Mouse (Mus musculus) liver, embryonic 12.5 days (tissue): Measurements from ENCODE around the gene Gm17571. TPM values are rescaled to one million over a fixed set of nuclear protein-coding genes. Genes with fewer than 3 reads are reported as not detected.

Experiments used
- ATAC-seq: fragments of 200-750 bp; cut with Nextera tagmentation; 2 replicates; pipeline ENCODE4 v1.8.0; 2017; ENCODE audit warnings: moderate number of reproducible peaks, mild to moderate bottlenecking, moderate library complexity
- H3K27ac ChIP-seq: fragments of 300-500 bp; sonication (generic); 2 replicates; pipeline ENCODE4 v1.5.1; 2016; ENCODE audit warnings: mild to moderate bottlenecking
- H3K27me3 ChIP-seq: fragments of 300-500 bp; sonication (generic); replicated peaks from 2 replicates; pipeline ENCODE4 v1.6.1; 2016; ENCODE audit warnings: mild to moderate bottlenecking, moderate library complexity
- H3K36me3 ChIP-seq: fragments of 300-500 bp; sonication (generic); 2 replicates; pipeline ENCODE4 v1.6.1; 2016; ENCODE audit warnings: mild to moderate bottlenecking, moderate library complexity
- H3K4me1 ChIP-seq: fragments of 300-500 bp; sonication (generic); 2 replicates; pipeline ENCODE4 v1.6.1; 2016
- H3K4me2 ChIP-seq: fragments of 300-500 bp; sonication (generic); 2 replicates; pipeline ENCODE4 v1.6.1; 2016; ENCODE audit warnings: mild to moderate bottlenecking, moderate library complexity
- H3K4me3 ChIP-seq: fragments of 300-500 bp; sonication (generic); 2 replicates; pipeline ENCODE4 v1.5.1; 2016; ENCODE audit warnings: mild to moderate bottlenecking, moderate library complexity
- H3K9ac ChIP-seq: fragments of 300-500 bp; sonication (generic); 2 replicates; pipeline ENCODE4 v1.6.1; 2016; ENCODE audit warnings: mild to moderate bottlenecking, moderate library complexity
- H3K9me3 ChIP-seq: fragments of 300-500 bp; sonication (generic); replicated peaks from 2 replicates; pipeline ENCODE4 v1.6.1; 2016; ENCODE audit warnings: mild to moderate bottlenecking, moderate library complexity
- WGBS: fragments of 180-500 bp; shearing (Covaris S2); methylation state at CpG from one replicate; pipeline ENCODE4 v1.1.7; 2016; ENCODE audit not compliant: insufficient replicate concordance; 5-methylcytosine and 5-hydroxymethylcytosine counted together
- polyA plus RNA-seq: library from polyadenylated mRNA; unstranded; fragments of >200 nt; fragmentation: Nextera tagmentation; extraction: Ambion mirVana; gene quantifications from 2 replicates; pipeline ENCODE4 v1.2.1, GENCODE M21; 2016

The Gm17571 gene
- not detected in 2 replicates for polyA plus RNA-seq

DNA sequence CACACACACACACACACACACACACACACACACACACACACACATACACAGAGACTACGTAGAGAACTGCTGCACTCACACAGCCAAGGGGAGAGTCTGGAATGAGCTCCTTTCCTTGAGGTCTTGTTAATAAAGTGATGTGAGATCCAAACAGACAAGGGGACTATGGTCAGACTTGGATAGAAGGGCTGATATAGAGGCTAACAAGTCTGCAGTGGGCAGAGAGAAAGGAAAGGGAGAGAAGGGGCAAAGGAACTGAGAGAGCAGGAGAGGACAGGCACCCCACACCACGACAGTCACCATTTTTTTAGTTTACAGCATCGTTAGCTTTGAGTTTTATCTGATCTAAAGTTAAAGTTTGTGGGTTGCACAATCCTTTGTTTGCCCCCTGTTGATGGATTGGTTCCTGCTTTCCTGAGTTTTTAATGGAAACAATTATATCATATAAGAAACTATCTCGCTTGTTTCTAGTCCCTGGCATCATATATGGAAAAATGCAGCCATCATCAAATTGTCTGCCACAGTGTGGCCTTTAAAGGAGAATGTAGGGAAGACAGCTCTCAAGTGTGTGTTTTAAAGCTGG is at the start of gene Gm17571:
Gm17571 (minus strand) TSS at position 51 of the 583 bp plus-strand sequence.
- no peaks in the 10 kb centered on the region for H3K9me3 ChIP-seq
- no peak within 1 kb of the TSS for H3K4me2 ChIP-seq
- no peak within 1 kb of the TSS for H3K4me3 ChIP-seq
- H3K36me3 ChIP-seq = no peaks in the 10 kb centered on the region
- 38% methylated on average over 4 of the region's 4 CpGs for WGBS
- no peak for ATAC-seq
- peaks cover 15% of the 10 kb centered on the region for H3K4me1 ChIP-seq
- no peaks in the 10 kb centered on the region for H3K27me3 ChIP-seq
- no peak within 1 kb of the TSS for H3K9ac ChIP-seq
- no peak within 1 kb of the TSS for H3K27ac ChIP-seq

- H3K4me2 ChIP-seq = no peak overlapping the region
- H3K27me3 ChIP-seq = no peaks in the 10 kb centered on the region
- H3K9me3 ChIP-seq = no peaks in the 10 kb centered on the region
- 0 out of 2 replicates have a peak, but pooled peaks cover 7% of the 10 kb centered on the region for H3K4me1 ChIP-seq
- ATAC-seq = no peak
- H3K36me3 ChIP-seq = no peaks in the 10 kb centered on the region
- no peak overlapping the region for H3K9ac ChIP-seq
- no peak overlapping the region for H3K27ac ChIP-seq
- H3K4me3 ChIP-seq = no peak overlapping the region
Observed at GRCm38 (mm10) chr9:13495530-13495929, 49.0 kb upstream of the Gm17571 start.

DNA sequence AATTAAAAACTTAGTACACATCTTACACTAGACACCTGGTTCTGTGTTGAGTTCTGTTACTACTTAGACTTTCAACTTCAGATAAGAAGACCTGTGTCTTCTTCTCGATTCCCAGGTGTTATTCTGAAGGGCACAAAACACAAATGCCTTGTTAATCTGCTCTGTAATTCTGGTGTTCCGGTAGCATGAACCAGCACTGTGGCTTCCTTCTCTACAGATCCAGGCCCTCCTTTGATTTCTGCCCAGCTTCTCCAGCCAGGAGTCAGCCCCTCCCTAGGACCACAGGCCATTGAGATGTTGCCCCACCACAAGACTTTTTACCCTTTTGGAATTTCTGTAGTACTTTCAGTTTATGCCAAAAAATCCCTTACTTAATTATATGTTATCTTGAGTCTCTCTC is 47.2 kb upstream of the Gm17571 start:
- H3K4me1 ChIP-seq = 0 out of 2 replicates have a peak, but pooled peaks cover 7% of the 10 kb centered on the region
- H3K9me3 ChIP-seq = no peaks in the 10 kb centered on the region
- ATAC-seq = no peak
- no peak overlapping the region for H3K27ac ChIP-seq
- WGBS = 66% methylated on average over 2 of the region's 2 CpGs
- no peak overlapping the region for H3K4me2 ChIP-seq
- no peaks in the 10 kb centered on the region for H3K27me3 ChIP-seq
- no peaks in the 10 kb centered on the region for H3K36me3 ChIP-seq
- H3K9ac ChIP-seq = no peak overlapping the region
- H3K4me3 ChIP-seq = no peak overlapping the region

- H3K4me3 ChIP-seq = no peak overlapping the region
- H3K27ac ChIP-seq = no peak overlapping the region
- H3K36me3 ChIP-seq = no peaks in the 10 kb centered on the region
- no peaks in the 10 kb centered on the region for H3K27me3 ChIP-seq
- ATAC-seq = no peak
- no peaks in the 10 kb centered on the region for H3K4me1 ChIP-seq
- H3K9ac ChIP-seq = no peak overlapping the region
- no peak overlapping the region for H3K4me2 ChIP-seq
- no peaks in the 10 kb centered on the region for H3K9me3 ChIP-seq
- WGBS = 60% methylated on average over 2 of the region's 2 CpGs
Observed at GRCm38 (mm10) chr9:13492807-13493206, 46.3 kb upstream of the Gm17571 start.

DNA sequence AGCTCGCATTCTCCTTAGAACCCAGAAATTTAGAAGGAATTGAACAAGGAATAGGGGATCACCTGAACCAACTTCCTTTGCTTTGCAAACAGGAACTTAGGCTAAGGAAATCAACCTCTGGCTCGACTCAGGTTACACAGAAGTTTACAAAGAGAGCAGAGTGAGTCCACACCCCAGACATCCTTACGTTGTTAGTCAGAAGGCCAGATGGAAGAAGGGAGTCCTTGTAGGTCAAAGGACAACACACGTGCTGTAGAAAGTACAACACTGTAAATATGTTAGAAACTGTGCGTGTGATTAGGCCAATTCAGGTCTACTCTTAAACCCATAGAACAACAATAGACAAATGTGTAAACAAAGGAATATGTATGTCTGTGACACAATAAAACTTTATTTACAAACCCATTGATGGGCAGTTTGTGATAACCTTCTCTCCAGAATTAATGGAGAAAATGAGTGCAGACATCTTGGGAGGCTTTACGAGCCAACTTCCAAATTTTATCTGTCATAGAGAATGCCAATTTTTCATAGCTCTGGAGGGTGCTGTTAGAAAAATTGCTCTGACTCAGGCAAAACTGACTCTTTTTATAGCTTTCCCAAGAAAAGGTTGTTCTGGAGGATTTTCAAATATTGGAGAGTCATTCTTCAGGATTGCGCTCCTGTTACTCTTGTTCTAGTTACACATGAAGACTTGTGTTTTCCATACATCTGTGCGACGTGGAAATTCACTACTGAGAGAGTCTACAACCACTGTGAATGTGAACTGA is 45.5 kb upstream of the Gm17571 start:
- no peak for ATAC-seq
- no peak overlapping the region for H3K4me2 ChIP-seq
- no peak overlapping the region for H3K9ac ChIP-seq
- H3K36me3 ChIP-seq = no peaks in the 10 kb centered on the region
- 65% methylated on average over 9 of the region's 9 CpGs for WGBS
- no peak overlapping the region for H3K27ac ChIP-seq
- H3K9me3 ChIP-seq = no peaks in the 10 kb centered on the region
- no peaks in the 10 kb centered on the region for H3K27me3 ChIP-seq
- no peaks in the 10 kb centered on the region for H3K4me1 ChIP-seq
- H3K4me3 ChIP-seq = no peak overlapping the region

- Histone ChIP-seq H3K36me3 (no peaks in the 10 kb centered on the region), H3K4me2 (no peak overlapping the region), H3K27me3 (no peaks in the 10 kb centered on the region), H3K9me3 (no peaks in the 10 kb centered on the region), H3K9ac (no peak overlapping the region), H3K4me1 (no peaks in the 10 kb centered on the region), H3K27ac (no peak overlapping the region), H3K4me3 (no peak overlapping the region)
- no peak for ATAC-seq
- 34% methylated on average over 1 of the region's 1 CpGs for WGBS
Observed at GRCm38 (mm10) chr9:13491107-13491506, 44.6 kb upstream of the Gm17571 start.

DNA sequence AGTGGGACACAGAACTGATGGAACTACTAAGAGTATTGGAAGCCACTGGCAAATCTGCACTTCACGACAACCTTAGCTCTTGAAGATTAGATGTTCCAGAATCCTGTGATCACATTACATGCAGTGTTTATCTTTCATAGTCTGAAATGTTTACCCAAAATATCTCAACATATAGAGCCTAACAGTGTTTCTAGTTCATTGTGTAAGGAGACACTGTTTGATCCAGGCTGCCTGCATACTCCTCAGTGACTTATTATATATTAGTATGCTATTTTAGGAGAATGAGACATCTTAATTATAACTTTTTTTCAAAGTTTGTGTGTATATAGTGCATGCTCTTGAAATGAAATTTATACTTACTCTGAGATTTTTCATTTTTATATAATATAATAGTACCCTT is 39.4 kb upstream of the Gm17571 start:
- ATAC-seq = no peak
- H3K4me1 ChIP-seq = 0 out of 2 replicates have a peak, but pooled peaks cover 8% of the 10 kb centered on the region
- H3K36me3 ChIP-seq = no peaks in the 10 kb centered on the region
- H3K4me3 ChIP-seq = no peak overlapping the region
- no peak overlapping the region for H3K9ac ChIP-seq
- no peaks in the 10 kb centered on the region for H3K27me3 ChIP-seq
- H3K9me3 ChIP-seq = no peaks in the 10 kb centered on the region
- H3K4me2 ChIP-seq = no peak overlapping the region
- 72% methylated on average over 1 of the region's 1 CpGs for WGBS
- no peak overlapping the region for H3K27ac ChIP-seq

- no peak overlapping the region for H3K4me2 ChIP-seq
- no peak overlapping the region for H3K27ac ChIP-seq
- H3K36me3 ChIP-seq = no peaks in the 10 kb centered on the region
- no peaks in the 10 kb centered on the region for H3K27me3 ChIP-seq
- H3K4me1 ChIP-seq = 0 out of 2 replicates have a peak, but pooled peaks cover 8% of the 10 kb centered on the region
- H3K9me3 ChIP-seq = no peaks in the 10 kb centered on the region
- WGBS = 56% methylated on average over 12 of the region's 12 CpGs
- no peak overlapping the region for H3K4me3 ChIP-seq
- no peak overlapping the region for H3K9ac ChIP-seq
- no peak for ATAC-seq
Observed at GRCm38 (mm10) chr9:13484267-13485240, 38.0 kb upstream of the Gm17571 start.

DNA sequence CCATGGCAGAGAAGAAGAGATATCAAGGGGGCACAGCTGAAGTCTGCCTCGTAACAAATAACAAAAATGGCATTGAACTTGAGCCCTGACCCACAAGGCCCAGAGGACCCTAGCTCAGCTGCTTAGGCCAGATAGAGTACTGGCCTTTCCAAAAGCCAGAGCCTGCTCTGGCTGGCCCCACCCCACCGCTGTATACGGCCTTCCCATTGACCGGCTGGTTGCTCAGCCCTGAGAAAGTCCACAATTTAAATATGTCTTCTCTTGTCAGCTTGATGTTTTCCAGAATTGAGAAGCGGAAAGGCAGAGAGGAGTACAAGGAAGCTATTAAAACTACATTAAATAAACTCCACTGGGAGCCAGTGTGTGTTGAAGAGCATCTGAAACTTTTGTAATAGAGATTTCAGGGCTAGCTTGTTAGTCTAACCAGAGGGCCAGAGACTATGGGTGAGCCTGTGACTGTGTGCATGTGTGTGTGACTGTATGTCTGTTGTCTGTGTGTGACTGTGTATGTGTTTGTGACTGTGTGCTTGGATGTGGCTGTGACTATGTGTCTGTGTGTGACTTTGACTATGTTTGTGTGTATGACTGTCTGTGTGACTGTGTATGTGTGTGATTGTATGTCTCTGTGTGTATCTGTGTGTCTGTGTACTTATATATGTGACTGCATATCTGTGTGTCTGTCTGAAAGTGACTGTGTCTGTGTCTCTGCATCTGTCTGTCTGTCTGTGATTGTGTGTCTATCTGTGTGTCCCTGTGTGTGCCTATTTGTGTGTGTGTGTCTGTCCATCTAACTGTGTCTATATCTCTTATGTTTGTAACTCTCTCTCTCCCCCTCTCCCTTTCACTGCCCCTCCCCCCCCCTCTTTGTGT is 36.9 kb upstream of the Gm17571 start:
- no peak; the same call in 1 of the 2 replicates for ATAC-seq
- Histone ChIP-seq H3K9me3 (no peaks in the 10 kb centered on the region), H3K4me1 (0 out of 2 replicates have a peak, but pooled peaks cover 8% of the 10 kb centered on the region), H3K4me3 (no peak overlapping the region), H3K27ac (0 out of 2 replicates have a peak overlapping the region, but pooled peaks have one; percentile 32), H3K9ac (no peak overlapping the region), H3K36me3 (no peaks in the 10 kb centered on the region), H3K27me3 (no peaks in the 10 kb centered on the region), H3K4me2 (no peak overlapping the region)
- WGBS = 57% methylated on average over 5 of the region's 5 CpGs

GRCm38 (mm10) chr9:13479275-13479674 is 32.7 kb upstream of the Gm17571 start:
- WGBS = 64% methylated on average over 4 of the region's 4 CpGs
- Histone ChIP-seq H3K4me1 (0 out of 2 replicates have a peak, but pooled peaks cover 6% of the 10 kb centered on the region), H3K27ac (no peak overlapping the region), H3K4me2 (no peak overlapping the region), H3K36me3 (no peaks in the 10 kb centered on the region), H3K27me3 (no peaks in the 10 kb centered on the region), H3K9me3 (no peaks in the 10 kb centered on the region), H3K4me3 (no peak overlapping the region), H3K9ac (no peak overlapping the region)
- no peak for ATAC-seq

DNA sequence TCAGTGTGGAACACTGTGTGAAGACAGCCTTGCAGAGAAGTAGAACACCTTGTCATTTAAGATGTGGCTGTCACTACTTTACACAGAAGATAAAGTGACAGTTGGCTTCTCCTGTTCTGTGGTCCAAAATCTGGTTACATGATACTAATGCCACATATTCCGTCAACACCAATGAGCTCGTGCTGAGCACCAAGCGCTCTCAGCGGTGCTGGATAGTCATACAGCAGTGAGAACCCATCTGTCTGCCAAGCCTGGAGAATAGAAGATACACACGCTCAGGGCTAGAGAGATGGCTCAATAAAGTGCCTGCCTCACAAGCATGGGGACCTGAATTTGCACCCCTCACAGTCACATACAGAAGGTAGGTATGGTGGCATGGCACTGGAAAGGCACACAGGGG is 28.4 kb upstream of the Gm17571 start:
- no peak for ATAC-seq

More for the DNA sequence above, 28.4 kb upstream of the Gm17571 start:
- H3K4me1 ChIP-seq = no peaks in the 10 kb centered on the region
- WGBS = 81% methylated on average over 5 of the region's 5 CpGs
- no peaks in the 10 kb centered on the region for H3K27me3 ChIP-seq
- no peaks in the 10 kb centered on the region for H3K9me3 ChIP-seq
- no peak overlapping the region for H3K9ac ChIP-seq
- no peak overlapping the region for H3K4me2 ChIP-seq
- no peak overlapping the region for H3K27ac ChIP-seq
- H3K4me3 ChIP-seq = no peak overlapping the region
- H3K36me3 ChIP-seq = no peaks in the 10 kb centered on the region
